In the genomic region with DNA sequence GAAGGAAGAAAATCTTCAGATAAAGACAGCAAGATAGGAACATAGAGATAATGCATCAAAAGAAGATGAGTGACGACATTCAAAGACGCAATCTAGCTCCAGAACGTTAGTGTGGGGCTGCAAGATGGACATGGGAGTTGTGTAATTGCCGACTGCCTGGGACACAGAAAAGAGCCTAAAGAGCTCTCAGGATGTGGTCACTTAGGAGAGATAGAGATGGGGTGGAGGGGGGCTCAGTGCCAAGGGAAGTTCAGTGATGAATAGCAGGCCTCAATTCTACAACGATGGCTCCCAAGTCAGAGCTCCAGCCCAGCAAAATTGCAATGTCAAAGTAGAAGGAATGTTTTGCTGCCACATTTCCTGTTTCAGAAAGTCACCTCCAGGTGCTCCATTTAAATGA, we compare ENCODE assay signal across 21 mouse cellular contexts.
DNase-seq lines count a peak whose midpoint lies in the region; ATAC-seq lines count a peak whose summit lies in the region.
"Had no signal": no experiment of that assay in that cellular context is flagged by ENCODE, and none has a peak within 500 bp of the region (broad histone marks: within the 10 kb centered on the region; RNA-seq: fewer than 3 reads in every experiment).

No protein-coding gene starts in this region.

- H3K4me1 ChIP-seq in heart, embryonic 11.5 days (ENCODE audit: control insufficient read depth, insufficient read depth, low read length): peaks cover 13% of the 10 kb centered on the region
- H3K4me1 ChIP-seq in heart, embryonic 13.5 days: peaks cover 27% of the 10 kb centered on the region
- H3K4me1 ChIP-seq: forebrain, embryonic 13.5 days; hindbrain, embryonic 15.5 days had no signal

- peak; percentile 96 for DNase-seq in heart, adult 11 months
- DNase-seq in heart, postnatal 4 days: no peak
- no peak for DNase-seq in heart, adult 8-10 months (ENCODE audit: low spot score)
- DNase-seq in gastrocnemius, postnatal 4 days (ENCODE audit: low spot score in 2 of 2): no peak
- DNase-seq in adrenal gland, adult (ENCODE audit: inconsistent age in 2 of 2, low spot score in 1 of 2): no peak
- DNase-seq: adrenal gland, adult 2 months; adrenal gland, postnatal 25 days; cerebellum, adult 18-20 months; cerebellum, adult 9-11 months; cerebellum, postnatal 36 days; forebrain, postnatal 0 days; gastrocnemius, postnatal 14 days; kidney, adult 2 months had no signal

- no peak overlapping the region for H3K27ac ChIP-seq in heart, embryonic 11.5 days (ENCODE audit: low read depth, low read length)
- H3K27ac ChIP-seq in heart, embryonic 13.5 days (replicated peaks): peak overlapping the region; percentile 45
- H3K27ac ChIP-seq: embryonic facial prominence, embryonic 10.5 days; forebrain, embryonic 13.5 days; hindbrain, embryonic 15.5 days had no signal

- WGBS in heart, embryonic 11.5 days (ENCODE audit: insufficient replicate concordance): 18% methylated on average over 5 of the region's 5 CpGs
- WGBS in heart, embryonic 13.5 days: 22% methylated on average over 5 of the region's 5 CpGs

- H3K4me3 ChIP-seq in heart, embryonic 11.5 days (ENCODE audit: low read depth, low read length): no peak overlapping the region
- no peak overlapping the region for H3K4me3 ChIP-seq in heart, embryonic 13.5 days
- H3K4me3 ChIP-seq: embryonic facial prominence, embryonic 10.5 days; forebrain, embryonic 13.5 days; hindbrain, embryonic 15.5 days had no signal

- no peaks in the 10 kb centered on the region for H3K27me3 ChIP-seq in heart, embryonic 11.5 days (ENCODE audit: control insufficient read depth, insufficient read depth, low read length)
- no peaks in the 10 kb centered on the region for H3K27me3 ChIP-seq in heart, embryonic 13.5 days (replicated peaks)
- H3K27me3 ChIP-seq: forebrain, embryonic 13.5 days; hindbrain, embryonic 15.5 days; Patski had no signal

- no peaks in the 10 kb centered on the region for H3K36me3 ChIP-seq in heart, embryonic 11.5 days (ENCODE audit: control insufficient read depth, insufficient read depth, low read length)
- no peaks in the 10 kb centered on the region for H3K36me3 ChIP-seq in heart, embryonic 13.5 days
- H3K36me3 ChIP-seq: embryonic facial prominence, embryonic 10.5 days; hindbrain, embryonic 15.5 days had no signal

- no peaks in the 10 kb centered on the region for H3K9me3 ChIP-seq in heart, embryonic 11.5 days (replicated peaks; ENCODE audit: control insufficient read depth, low read length)
- no peaks in the 10 kb centered on the region for H3K9me3 ChIP-seq in heart, embryonic 13.5 days
- H3K9me3 ChIP-seq: embryonic facial prominence, embryonic 10.5 days; forebrain, embryonic 13.5 days; hindbrain, embryonic 15.5 days had no signal

- no peak overlapping the region for H3K9ac ChIP-seq in heart, embryonic 11.5 days (ENCODE audit: low read depth, low read length)
- no peak overlapping the region for H3K9ac ChIP-seq in heart, embryonic 13.5 days
- H3K9ac ChIP-seq: forebrain, embryonic 13.5 days; forebrain, postnatal 0 days; hindbrain, embryonic 15.5 days had no signal

- 0 out of 2 replicates have a peak, but pooled peaks have one; percentile 35 for ATAC-seq in heart, embryonic 11.5 days (replicated peaks; ENCODE audit: insufficient number of reproducible peaks, low FRiP score, low TSS enrichment)
- no peak for ATAC-seq in heart, embryonic 13.5 days (ENCODE audit: extremely low read depth, insufficient number of reproducible peaks, low FRiP score, low TSS enrichment)
- ATAC-seq: activated CD4-positive, CD25-positive, alpha-beta regulatory T cell, adult 4 months; forebrain, embryonic 13.5 days; forebrain, postnatal 0 days; intestine, embryonic 16.5 days; Patski had no signal

- H3K4me2 ChIP-seq in heart, embryonic 11.5 days: no peak overlapping the region
- H3K4me2 ChIP-seq in heart, embryonic 13.5 days: no peak overlapping the region
- H3K4me2 ChIP-seq: forebrain, embryonic 13.5 days; hindbrain, embryonic 15.5 days had no signal
